Mouse (Mus musculus) megakaryocyte, embryonic 14.5 days (primary cell): ENCODE data around the gene Hdac7. TPM values are rescaled to one million over a fixed set of nuclear protein-coding genes. Genes with fewer than 3 reads are reported as not detected.

Experiments
- H3K27me3 ChIP-seq: replicated peaks from 2 replicates; pipeline ENCODE3; 2012; ENCODE audit warnings: inconsistent platforms
- H3K36me3 ChIP-seq: replicated peaks from 2 replicates; pipeline ENCODE3; 2012; ENCODE audit warnings: low read length, inconsistent platforms, mixed read lengths
- H3K4me1 ChIP-seq: 2 replicates; pipeline ENCODE4 v1.6.1; 2012; ENCODE audit warnings: inconsistent platforms
- H3K4me3 ChIP-seq: replicated peaks from 2 replicates; pipeline ENCODE3; 2012; ENCODE audit warnings: moderate library complexity, mild to moderate bottlenecking, inconsistent platforms
- H3K9me3 ChIP-seq: 2 replicates; pipeline ENCODE4 v1.6.1; 2012; ENCODE audit warnings: inconsistent platforms
- FLI1 ChIP-seq: IDR thresholded peaks from 2 replicates; pipeline ENCODE4 v1.6.1; 2012; ENCODE audit warnings: low read length, inconsistent platforms, mixed read lengths
- GATA1 ChIP-seq: IDR thresholded peaks from 3 replicates; pipeline ENCODE4 v1.6.1; 2012; ENCODE audit warnings: mixed read lengths, low read length, inconsistent platforms, borderline replicate concordance
- polyA plus RNA-seq: library from polyadenylated mRNA; stranded (reverse); fragments of >175 nt; gene quantifications from 2 replicates; pipeline ENCODE4 v1.2.3, GENCODE M21; 2012; ENCODE audit warnings: low replicate concordance; ENCODE audit not compliant: insufficient read depth

Hdac7 gene
- polyA plus RNA-seq, 1 experiment, result 31.2 TPM

DNA sequence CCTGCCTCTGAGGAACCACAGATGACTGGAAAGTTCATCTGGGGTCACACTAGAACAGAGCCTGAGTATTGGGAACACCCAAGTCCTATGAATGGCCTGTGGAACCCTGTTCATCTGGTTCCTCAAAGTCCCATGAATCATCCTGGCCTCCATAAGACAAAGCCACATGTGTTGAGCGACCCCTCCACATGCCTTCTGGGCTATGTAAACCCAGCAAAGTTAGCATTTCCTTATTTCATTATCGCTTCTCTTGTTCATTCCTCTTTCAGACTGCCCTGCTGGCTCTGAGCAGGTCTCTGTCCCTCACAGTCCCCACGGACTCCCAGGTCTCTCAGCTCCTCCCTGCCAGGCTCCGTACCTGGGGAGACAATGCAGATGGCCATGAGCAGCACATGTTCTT is 14.1 kb upstream of the Hdac7 start:
- H3K9me3 ChIP-seq, result peaks cover 16% of the 10 kb centered on the region
- H3K4me3 ChIP-seq, result no peak overlapping the region
- no peaks in the 10 kb centered on the region for H3K36me3 ChIP-seq
- TF ChIP-seq GATA1 (no peak), FLI1 (no peak)
- H3K27me3 ChIP-seq, result peaks cover 45% of the 10 kb centered on the region
- H3K4me1 ChIP-seq, result no peaks in the 10 kb centered on the region

DNA sequence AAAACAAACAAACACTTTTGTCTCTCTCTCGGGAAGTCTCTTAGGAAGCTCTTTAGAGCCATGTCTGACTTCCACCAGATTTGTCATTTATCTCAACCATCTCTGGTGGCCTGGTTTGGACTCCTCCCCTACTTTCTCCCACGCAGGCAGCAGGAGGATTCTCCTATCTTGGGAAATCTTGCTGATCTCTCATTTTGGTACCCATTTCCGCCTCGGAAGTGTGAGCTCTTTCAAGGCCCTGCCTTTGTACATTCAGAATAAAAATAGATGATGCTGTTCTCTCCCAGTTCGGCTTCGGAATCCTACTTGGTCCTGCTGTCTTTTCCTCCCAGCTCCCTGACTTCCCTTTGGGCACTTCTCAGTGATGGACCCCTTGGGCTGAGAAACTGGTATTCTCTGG is 10.2 kb upstream of the Hdac7 start:
- Histone ChIP-seq H3K36me3 (no peaks in the 10 kb centered on the region), H3K9me3 (peaks cover 9% of the 10 kb centered on the region; the same call in 1 of the 2 replicates), H3K4me3 (no peak overlapping the region), H3K27me3 (peaks cover 45% of the 10 kb centered on the region), H3K4me1 (peaks cover 15% of the 10 kb centered on the region)
- no peak for TF ChIP-seq GATA1
- TF ChIP-seq FLI1, result no peak

GRCm38 (mm10) chr15:97854059-97854458 is 9.8 kb upstream of the Hdac7 start:
- Histone ChIP-seq H3K36me3 (no peaks in the 10 kb centered on the region), H3K9me3 (peaks cover 8% of the 10 kb centered on the region; the same call in 1 of the 2 replicates), H3K4me3 (no peak overlapping the region), H3K27me3 (peaks cover 41% of the 10 kb centered on the region), H3K4me1 (peaks cover 20% of the 10 kb centered on the region)
- no peak for TF ChIP-seq GATA1
- TF ChIP-seq FLI1, result no peak

DNA sequence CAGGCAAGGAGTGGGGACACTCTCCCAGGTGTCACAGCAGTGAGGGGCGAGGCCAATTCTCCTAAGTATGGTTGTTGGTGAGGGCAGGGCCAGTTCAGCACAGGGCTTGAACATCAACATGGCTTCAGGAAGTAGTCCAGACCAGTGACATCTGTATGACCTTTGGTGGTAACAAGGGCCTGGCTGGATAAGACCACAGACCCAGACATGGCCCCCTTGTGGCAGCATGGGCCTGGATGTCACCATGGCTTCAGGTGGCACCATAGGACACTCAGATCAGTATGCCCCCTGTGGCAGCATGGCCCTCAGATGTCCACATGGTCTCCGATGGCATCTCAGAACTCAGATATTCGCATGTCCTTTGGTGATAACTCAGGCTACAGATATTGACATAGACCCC is 8.0 kb upstream of the Hdac7 start:
- TF ChIP-seq FLI1, result no peak
- no peak for TF ChIP-seq GATA1
- Histone ChIP-seq H3K4me1 (peaks cover 20% of the 10 kb centered on the region), H3K4me3 (no peak overlapping the region), H3K9me3 (peaks cover 7% of the 10 kb centered on the region; the same call in 1 of the 2 replicates), H3K36me3 (no peaks in the 10 kb centered on the region), H3K27me3 (peaks cover 31% of the 10 kb centered on the region)

GRCm38 (mm10) chr15:97851011-97851410 is 6.7 kb upstream of the Hdac7 start:
- Histone ChIP-seq H3K4me1 (peaks cover 26% of the 10 kb centered on the region), H3K4me3 (no peak overlapping the region), H3K36me3 (no peaks in the 10 kb centered on the region), H3K9me3 (peaks cover 5% of the 10 kb centered on the region), H3K27me3 (peaks cover 18% of the 10 kb centered on the region)
- no peak for TF ChIP-seq FLI1
- no peak for TF ChIP-seq GATA1

GRCm38 (mm10) chr15:97850441-97850840 is 6.1 kb upstream of the Hdac7 start:
- H3K27me3 ChIP-seq, result peaks cover 12% of the 10 kb centered on the region
- peaks cover 26% of the 10 kb centered on the region for H3K4me1 ChIP-seq
- no peaks in the 10 kb centered on the region for H3K36me3 ChIP-seq
- H3K4me3 ChIP-seq, result no peak overlapping the region
- peaks cover 9% of the 10 kb centered on the region for H3K9me3 ChIP-seq
- TF ChIP-seq FLI1, result no peak
- TF ChIP-seq GATA1, result no peak

GRCm38 (mm10) chr15:97849116-97849911 is 5.0 kb upstream of the Hdac7 start:
- Histone ChIP-seq H3K4me1 (peaks cover 32% of the 10 kb centered on the region), H3K27me3 (peaks cover 12% of the 10 kb centered on the region), H3K36me3 (no peaks in the 10 kb centered on the region), H3K4me3 (peak overlapping the region; percentile 90), H3K9me3 (peaks cover 9% of the 10 kb centered on the region)
- TF ChIP-seq GATA1 (no peak), FLI1 (no peak)

DNA sequence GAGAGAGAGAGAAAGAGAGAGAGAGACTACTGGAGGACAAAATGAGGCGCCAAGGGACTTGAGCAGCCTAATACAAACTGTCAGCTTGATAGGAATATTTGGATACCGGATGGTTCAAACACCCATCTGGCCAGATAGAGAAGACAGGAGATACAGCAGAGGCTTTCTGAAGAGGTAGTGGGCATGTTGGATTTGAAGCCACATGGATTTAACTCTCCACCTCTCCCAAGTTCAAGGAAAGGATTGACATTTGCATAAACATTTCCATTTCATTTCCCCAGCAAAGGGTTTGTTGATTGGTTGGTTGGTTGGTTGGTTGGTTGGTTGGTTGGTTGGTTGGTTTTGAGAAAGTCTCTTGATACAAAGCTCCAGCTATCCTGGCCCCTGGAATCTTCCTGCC is 3.6 kb upstream of the Hdac7 start:
- peaks cover 44% of the 10 kb centered on the region for H3K4me1 ChIP-seq
- no peak overlapping the region for H3K4me3 ChIP-seq
- no peak for TF ChIP-seq GATA1
- no peak for TF ChIP-seq FLI1
- H3K27me3 ChIP-seq, result peaks cover 20% of the 10 kb centered on the region
- H3K36me3 ChIP-seq, result no peaks in the 10 kb centered on the region
- H3K9me3 ChIP-seq, result peaks cover 9% of the 10 kb centered on the region

DNA sequence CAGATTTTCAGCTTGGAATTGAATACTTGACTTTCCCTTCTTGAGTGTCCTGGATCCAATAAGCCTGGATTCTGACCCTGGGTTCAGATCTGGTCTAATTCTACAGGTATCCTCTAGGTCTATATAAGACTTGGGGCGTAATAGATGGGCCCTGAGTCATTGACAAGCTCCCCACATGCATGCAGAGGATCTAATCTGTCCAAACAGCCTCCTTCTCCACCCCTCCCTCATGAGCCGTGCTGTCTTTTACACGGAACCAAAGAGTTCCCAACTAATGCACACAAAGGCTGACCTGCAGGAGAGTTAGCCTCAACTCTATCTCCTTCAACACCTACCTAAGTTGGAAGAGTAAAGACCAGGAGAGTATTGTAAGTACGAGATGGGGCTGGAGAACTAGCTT is 3.0 kb upstream of the Hdac7 start:
- Histone ChIP-seq H3K36me3 (no peaks in the 10 kb centered on the region), H3K4me3 (no peak overlapping the region), H3K9me3 (peaks cover 9% of the 10 kb centered on the region), H3K27me3 (peaks cover 14% of the 10 kb centered on the region), H3K4me1 (peaks cover 41% of the 10 kb centered on the region)
- TF ChIP-seq FLI1, result no peak
- TF ChIP-seq GATA1, result no peak

DNA sequence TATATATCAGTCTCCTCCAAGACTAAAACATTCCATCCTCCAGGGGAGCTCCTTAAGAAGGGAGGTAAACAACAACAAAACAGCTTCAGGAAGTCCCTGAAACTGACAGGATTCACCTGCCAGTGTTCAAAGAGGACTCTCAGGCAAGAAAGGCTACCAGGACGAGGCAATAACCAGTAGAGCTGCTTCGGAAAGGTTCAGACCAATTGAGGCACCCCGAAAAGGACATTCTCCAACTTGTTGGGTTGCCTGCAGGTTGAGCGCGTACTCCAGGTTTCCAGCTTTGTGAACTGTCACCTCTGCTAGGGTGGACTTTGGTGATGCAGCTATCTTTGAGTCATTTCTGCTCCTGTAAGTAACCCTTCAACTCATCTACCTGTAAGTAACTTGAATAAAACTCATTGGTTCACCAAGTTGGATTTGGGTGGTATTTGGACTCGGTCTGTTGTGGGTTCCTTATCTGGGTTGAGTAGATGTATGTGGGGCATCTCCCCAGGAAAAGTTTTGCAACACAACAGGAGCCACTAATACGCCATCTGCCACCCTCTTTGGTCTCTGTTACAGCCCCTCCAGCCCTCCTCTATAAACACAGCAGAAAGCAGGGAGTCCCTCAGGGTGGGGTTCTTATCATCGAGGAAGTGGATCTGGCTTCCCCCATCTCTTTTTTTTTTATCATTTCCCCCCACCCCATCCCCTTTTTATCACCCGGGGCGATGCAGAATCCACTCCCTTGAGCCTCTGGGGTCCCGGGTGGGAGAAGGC is 2.0 kb upstream of the Hdac7 start:
- peaks cover 9% of the 10 kb centered on the region for H3K9me3 ChIP-seq
- H3K4me1 ChIP-seq, result peaks cover 44% of the 10 kb centered on the region
- no peak overlapping the region for H3K4me3 ChIP-seq
- H3K36me3 ChIP-seq, result no peaks in the 10 kb centered on the region
- H3K27me3 ChIP-seq, result peaks cover 12% of the 10 kb centered on the region
- TF ChIP-seq GATA1 (no peak), FLI1 (no peak)
